ENCODE assay signal across 19 mouse cellular contexts in the genomic region with DNA sequence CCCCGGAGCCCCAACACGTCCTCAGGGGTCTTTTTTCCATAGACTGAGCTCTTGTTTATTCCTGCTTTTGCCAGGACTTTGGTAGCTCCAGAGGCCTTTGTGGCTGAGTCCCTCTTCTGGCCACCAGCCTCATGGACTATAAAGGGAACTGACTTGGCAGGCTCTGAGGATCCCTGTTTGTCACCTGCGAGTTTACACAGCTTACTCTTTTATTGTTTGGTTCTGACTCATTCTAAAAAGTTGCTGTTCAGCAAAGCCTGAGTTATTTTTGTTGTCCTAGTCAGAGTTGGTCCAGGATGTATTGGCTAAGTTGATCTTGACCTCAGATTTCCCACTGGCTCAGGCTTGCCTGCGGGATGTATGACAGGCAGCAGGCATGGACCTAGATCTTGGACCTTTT.
DNase-seq lines count a peak whose midpoint lies in the region; ATAC-seq and TF ChIP-seq lines count a peak whose summit lies in the region.
"Had no signal": no experiment of that assay in that cellular context is flagged by ENCODE, and none has a peak within 500 bp of the region (broad histone marks: within the 10 kb centered on the region; RNA-seq: fewer than 3 reads in every experiment).

No protein-coding gene starts in this region.

- no peak overlapping the region for H3K9ac ChIP-seq in kidney, postnatal 0 days (ENCODE audit: low read depth, low read length)
- no peak overlapping the region for H3K9ac ChIP-seq in kidney, embryonic 16.5 days (replicated peaks; ENCODE audit: low read length)
- H3K9ac ChIP-seq: embryonic facial prominence, embryonic 15.5 days; hindbrain, embryonic 12.5 days; intestine, embryonic 15.5 days; lung, embryonic 15.5 days; midbrain, embryonic 15.5 days; neural tube, embryonic 12.5 days had no signal

- 73% methylated on average over 4 of the region's 4 CpGs for WGBS in kidney, postnatal 0 days
- 83% methylated on average over 4 of the region's 4 CpGs for WGBS in kidney, embryonic 16.5 days

- H3K4me2 ChIP-seq in kidney, postnatal 0 days (ENCODE audit: low read length) = no peak overlapping the region
- H3K4me2 ChIP-seq in kidney, embryonic 16.5 days (replicated peaks; ENCODE audit: low read depth, low read length) = no peak overlapping the region
- H3K4me2 ChIP-seq: embryonic facial prominence, embryonic 15.5 days; hindbrain, embryonic 12.5 days; intestine, embryonic 15.5 days; lung, embryonic 15.5 days; midbrain, embryonic 15.5 days; neural tube, embryonic 12.5 days had no signal

- H3K9me3 ChIP-seq in kidney, postnatal 0 days (replicated peaks; ENCODE audit: low read length) = no peaks in the 10 kb centered on the region
- H3K9me3 ChIP-seq in kidney, embryonic 16.5 days (ENCODE audit: low read length) = no peaks in the 10 kb centered on the region
- H3K9me3 ChIP-seq: embryonic facial prominence, embryonic 15.5 days; G1E; hindbrain, embryonic 12.5 days; intestine, embryonic 15.5 days; lung, embryonic 15.5 days; midbrain, embryonic 15.5 days; neural tube, embryonic 12.5 days had no signal

- intact Hi-C loops in heart, postnatal 14 days (cut with DNase I) = no loop called here

- no peaks in the 10 kb centered on the region for H3K27me3 ChIP-seq in kidney, postnatal 0 days (ENCODE audit: insufficient read depth, low read length)
- H3K27me3 ChIP-seq in kidney, embryonic 16.5 days (ENCODE audit: insufficient read depth, low read length) = no peaks in the 10 kb centered on the region
- H3K27me3 ChIP-seq: embryonic facial prominence, embryonic 15.5 days; intestine, embryonic 15.5 days; lung, embryonic 15.5 days; midbrain, embryonic 15.5 days; neural tube, embryonic 12.5 days had no signal

- peaks cover 4% of the 10 kb centered on the region; the same call in 1 of the 2 replicates for H3K4me1 ChIP-seq in kidney, postnatal 0 days (replicated peaks; ENCODE audit: insufficient read depth, low read length)
- H3K4me1 ChIP-seq in kidney, embryonic 16.5 days (ENCODE audit: insufficient read depth, low read length) = peaks cover 2% of the 10 kb centered on the region

- peak; percentile 13; the same call in 1 of the 2 replicates for TF ChIP-seq CTCF in kidney, postnatal 0 days (IDR thresholded peaks at IDR 0.05; ENCODE audit: low read depth)

- no peak for ATAC-seq in kidney, postnatal 0 days (replicated peaks; ENCODE audit: low FRiP score, low read depth)
- ATAC-seq in kidney, embryonic 16.5 days (ENCODE audit: low FRiP score, low TSS enrichment) = no peak
- ATAC-seq: intestine, embryonic 15.5 days; midbrain, embryonic 15.5 days had no signal

- peak; percentile 94 for DNase-seq in heart, adult 11 months
- no peak for DNase-seq in heart, postnatal 14 days
- no peak for DNase-seq in kidney, postnatal 0 days (ENCODE audit: low spot score)
- peak; percentile 56 for DNase-seq in Muller cell, postnatal 12 days (ENCODE audit: inconsistent ontology term)
- DNase-seq in heart, postnatal 4 days = peak; percentile 17
- DNase-seq in spleen, postnatal 36 days (ENCODE audit: low spot score in 2 of 2) = no peak
- DNase-seq in MN1 (ENCODE audit: low spot score) = no peak
- DNase-seq: adrenal gland, postnatal 10 days; cerebellum, adult 9-11 months; right cerebral cortex, postnatal 25 days; thymus, adult 2 months had no signal

- no peak overlapping the region for H3K27ac ChIP-seq in kidney, postnatal 0 days
- no peak overlapping the region for H3K27ac ChIP-seq in kidney, embryonic 16.5 days (ENCODE audit: low read length)
- H3K27ac ChIP-seq: embryonic facial prominence, embryonic 15.5 days; hindbrain, embryonic 12.5 days; intestine, embryonic 15.5 days; lung, embryonic 15.5 days; midbrain, embryonic 15.5 days; neural tube, embryonic 12.5 days had no signal

- H3K36me3 ChIP-seq in kidney, postnatal 0 days (ENCODE audit: insufficient read depth, low read length) = no peaks in the 10 kb centered on the region
- H3K36me3 ChIP-seq in kidney, embryonic 16.5 days (ENCODE audit: insufficient read depth, low read length) = no peaks in the 10 kb centered on the region
- H3K36me3 ChIP-seq: embryonic facial prominence, embryonic 15.5 days; hindbrain, embryonic 12.5 days; intestine, embryonic 15.5 days; lung, embryonic 15.5 days; midbrain, embryonic 15.5 days; neural tube, embryonic 12.5 days had no signal

- H3K4me3 ChIP-seq in kidney, postnatal 0 days (replicated peaks; ENCODE audit: low read depth, low read length) = no peak overlapping the region
- no peak overlapping the region for H3K4me3 ChIP-seq in kidney, embryonic 16.5 days (ENCODE audit: low read length)
- H3K4me3 ChIP-seq: embryonic facial prominence, embryonic 15.5 days; hindbrain, embryonic 12.5 days; intestine, embryonic 15.5 days; lung, embryonic 15.5 days; midbrain, embryonic 15.5 days; neural tube, embryonic 12.5 days had no signal

Comparison
In these comparisons a context has a peak if more than half of its experiments do, and no peak if none do; other contexts are left out.
1. DNase-seq: peak in heart, adult 11 months (single experiment), Muller cell, postnatal 12 days (single experiment) and heart, postnatal 4 days (single experiment); none in heart, postnatal 14 days (0 of 2), kidney, postnatal 0 days (single experiment), spleen, postnatal 36 days (0 of 2) and MN1 (single experiment).